Mouse (Mus musculus) heart, adult 2 months (tissue): Measurements from ENCODE around the gene Snap47.

Experiments
- CTCF ChIP-seq: fragments of 200-600 bp; IDR thresholded peaks from 2 replicates; pipeline ENCODE4 v1.8.1; 2022; ENCODE audit warnings: antibody characterized with exemption, mild to moderate bottlenecking, moderate library complexity
- EP300 ChIP-seq: fragments of 200-500 bp; IDR thresholded peaks from 2 replicates; pipeline ENCODE4 v1.6.1; 2011; ENCODE audit warnings: low read depth, low read length, control low read depth; ENCODE audit not compliant: insufficient read depth
- POLR2A ChIP-seq: fragments of 200-500 bp; IDR thresholded peaks from 2 replicates; pipeline ENCODE4 v1.6.1; 2011; ENCODE audit warnings: mild to moderate bottlenecking, low read depth, low read length, control low read depth; ENCODE audit not compliant: insufficient read depth

- TF ChIP-seq CTCF = no peak
- no peak for TF ChIP-seq EP300
- no peak for TF ChIP-seq POLR2A
Observed at GRCm38 (mm10) chr11:59437954-59438353, 13.0 kb downstream of the Snap47 start.
